16 mouse cellular contexts compared by ENCODE assay signal in genomic region chr4:124409279-124409678, GRCm38 (mm10).
"Had no signal": no experiment of that assay in that cellular context is flagged by ENCODE, and none has a peak within 500 bp of the region (broad histone marks: within the 10 kb centered on the region; RNA-seq: fewer than 3 reads in every experiment).

No protein-coding gene starts in this region.

- H3K36me3 ChIP-seq: neural tube, embryonic 12.5 days; neural tube, embryonic 13.5 days; neural tube, embryonic 15.5 days; stomach, embryonic 15.5 days had no signal

- H3K4me1 ChIP-seq: neural tube, embryonic 12.5 days; neural tube, embryonic 13.5 days; neural tube, embryonic 15.5 days; stomach, embryonic 15.5 days had no signal

- H3K9ac ChIP-seq: neural tube, embryonic 12.5 days; neural tube, embryonic 13.5 days; neural tube, embryonic 15.5 days; stomach, embryonic 15.5 days had no signal

- H3K27me3 ChIP-seq: neural tube, embryonic 12.5 days; stomach, embryonic 15.5 days had no signal

- H3K4me3 ChIP-seq: neural tube, embryonic 12.5 days; neural tube, embryonic 13.5 days; neural tube, embryonic 15.5 days; stomach, embryonic 15.5 days had no signal

- H3K4me2 ChIP-seq: neural tube, embryonic 12.5 days; neural tube, embryonic 13.5 days; neural tube, embryonic 15.5 days; stomach, embryonic 15.5 days had no signal

- H3K27ac ChIP-seq: neural tube, embryonic 12.5 days; neural tube, embryonic 13.5 days; neural tube, embryonic 15.5 days; stomach, embryonic 15.5 days; stomach, postnatal 0 days had no signal

- DNase-seq: retina, postnatal 1 day; right cerebral cortex, postnatal 14 days; right cerebral cortex, postnatal 25 days; right cerebral cortex, postnatal 4 days; spleen, adult 18-20 months; thymus, adult 18-20 months; thymus, adult 2 months; thymus, postnatal 14 days; thymus, postnatal 25 days; thymus, postnatal 36 days; thymus, postnatal 4 days had no signal

- H3K9me3 ChIP-seq: neural tube, embryonic 12.5 days; neural tube, embryonic 13.5 days; neural tube, embryonic 15.5 days; stomach, embryonic 15.5 days had no signal
